Mouse (Mus musculus): ENCODE measurements at regions not wholly inside any gene's neighbourhood (a gene's known extent, or its start where the extent isn't known, plus 50 kb on each side); places are given as distances from the start of the nearest gene placed in this dataset.

GRCm38 (mm10) chr2:75484951-75485350, 174.1 kb upstream of the Hnrnpa3 start:
- TF ChIP-seq POLR2A (IDR thresholded peaks at IDR 0.05; ENCODE audit: insufficient read depth, low read length) (no peak), EP300 (IDR thresholded peaks at IDR 0.05; ENCODE audit: insufficient read depth, low read depth, low read length) (no peak), CTCF (IDR thresholded peaks at IDR 0.05; ENCODE audit: low read depth, low read length) (no peak)
